Mouse (Mus musculus) lung, embryonic 16.5 days (tissue): ENCODE measurements at regions not wholly inside any gene's neighbourhood (a gene's known extent, or its start where the extent isn't known, plus 50 kb on each side); places are given as distances from the start of the nearest gene placed in this dataset.
A peak's percentile ranks its signal among the peaks of the same experiment; 100 is the strongest.

Source experiments
- ATAC-seq: fragments of 200-750 bp; cut with Nextera tagmentation; 2 replicates; pipeline ENCODE4 v1.8.0; 2017; ENCODE audit warnings: low read depth, mild to moderate bottlenecking, moderate library complexity
- H3K27ac ChIP-seq: fragments of 300-500 bp; sonication (generic); 2 replicates; pipeline ENCODE4 v1.5.1; 2014; ENCODE audit warnings: mild to moderate bottlenecking, control low read depth, low read length
- H3K27me3 ChIP-seq: fragments of 300-500 bp; sonication (generic); 2 replicates; pipeline ENCODE4 v1.6.1; 2014; ENCODE audit warnings: low read depth, low read length, mixed read lengths; ENCODE audit not compliant: control insufficient read depth, insufficient read depth
- H3K36me3 ChIP-seq: fragments of 300-500 bp; sonication (generic); 2 replicates; pipeline ENCODE4 v1.6.1; 2014; ENCODE audit warnings: low read length; ENCODE audit not compliant: control insufficient read depth, insufficient read depth
- H3K4me1 ChIP-seq: fragments of 300-500 bp; sonication (generic); replicated peaks from 2 replicates; pipeline ENCODE4 v1.6.1; 2014; ENCODE audit warnings: low read length, mixed read lengths; ENCODE audit not compliant: control insufficient read depth, insufficient read depth
- H3K4me2 ChIP-seq: fragments of 300-500 bp; sonication (generic); 2 replicates; pipeline ENCODE4 v1.6.1; 2014; ENCODE audit warnings: low read depth, low read length, control low read depth
- H3K4me3 ChIP-seq: fragments of 300-500 bp; sonication (generic); 2 replicates; pipeline ENCODE4 v1.5.1; 2014; ENCODE audit warnings: mild to moderate bottlenecking, low read length, control low read depth
- H3K9ac ChIP-seq: fragments of 300-500 bp; sonication (generic); 2 replicates; pipeline ENCODE4 v1.6.1; 2014; ENCODE audit warnings: low read length, control low read depth
- H3K9me3 ChIP-seq: fragments of 300-500 bp; sonication (generic); 2 replicates; pipeline ENCODE4 v1.6.1; 2016; ENCODE audit warnings: low read length; ENCODE audit not compliant: control insufficient read depth
- WGBS: fragments of 180-500 bp; shearing (Covaris S2); extraction: QIAGEN DNeasy Blood & Tissue Kit; methylation state at CpG from one replicate; pipeline ENCODE4 v1.1.7; 2014; 5-methylcytosine and 5-hydroxymethylcytosine counted together

DNA sequence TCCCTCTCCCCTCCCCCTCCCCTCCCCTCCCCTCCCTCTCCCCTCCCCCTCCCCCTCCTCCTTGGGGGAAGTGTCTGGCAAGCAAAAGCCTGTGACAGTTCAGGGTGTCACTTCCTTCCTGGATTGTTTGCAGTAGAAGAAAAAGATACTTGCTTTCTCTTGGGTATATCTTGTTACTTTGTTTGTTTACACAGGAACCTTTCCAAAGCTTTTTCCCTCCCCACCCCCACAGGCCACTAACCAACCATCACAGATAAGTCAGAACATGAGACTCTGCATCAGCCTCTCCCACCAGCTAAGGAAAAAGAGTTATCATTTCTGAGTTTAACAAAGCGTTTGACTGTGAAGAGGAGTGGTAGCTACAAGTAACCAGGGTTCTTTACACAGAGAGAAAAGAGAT lies 95.5 kb upstream of the Ado start:
- H3K4me1 ChIP-seq, result peaks cover 18% of the 10 kb centered on the region
- no peaks in the 10 kb centered on the region for H3K36me3 ChIP-seq
- no peaks in the 10 kb centered on the region for H3K27me3 ChIP-seq
- no peak overlapping the region for H3K4me3 ChIP-seq
- 19% methylated on average over 1 of the region's 1 CpGs for WGBS
- H3K9ac ChIP-seq, result no peak overlapping the region
- H3K4me2 ChIP-seq, result no peak overlapping the region
- no peaks in the 10 kb centered on the region for H3K9me3 ChIP-seq
- no peak overlapping the region for H3K27ac ChIP-seq
- peak; percentile 11; the same call in 1 of the 2 replicates for ATAC-seq

DNA sequence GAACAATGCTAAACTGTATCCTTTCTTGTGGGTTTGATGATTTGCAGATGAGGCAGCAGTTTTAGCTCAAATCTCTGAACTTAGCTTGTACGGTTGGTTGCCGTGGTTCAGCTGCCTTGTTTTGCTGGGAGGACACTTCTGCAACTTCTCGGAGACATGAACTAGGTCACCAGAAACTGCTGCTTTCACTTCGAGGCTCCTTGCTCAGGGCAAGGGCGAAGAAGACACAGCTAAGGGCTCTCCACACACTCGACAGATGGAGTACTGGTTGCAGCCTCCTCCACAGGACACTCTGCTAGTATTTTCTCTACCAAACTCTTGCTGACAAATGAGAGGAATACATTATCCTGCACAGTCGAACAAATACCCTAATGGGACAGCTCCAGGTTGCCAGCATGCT lies 94.9 kb upstream of the Ado start:
- no peak overlapping the region for H3K9ac ChIP-seq
- H3K4me3 ChIP-seq, result no peak overlapping the region
- H3K27me3 ChIP-seq, result no peaks in the 10 kb centered on the region
- no peak overlapping the region for H3K4me2 ChIP-seq
- peaks cover 15% of the 10 kb centered on the region for H3K4me1 ChIP-seq
- ATAC-seq, result no peak
- H3K27ac ChIP-seq, result no peak overlapping the region
- H3K36me3 ChIP-seq, result no peaks in the 10 kb centered on the region
- 27% methylated on average over 7 of the region's 7 CpGs for WGBS
- H3K9me3 ChIP-seq, result no peaks in the 10 kb centered on the region

DNA sequence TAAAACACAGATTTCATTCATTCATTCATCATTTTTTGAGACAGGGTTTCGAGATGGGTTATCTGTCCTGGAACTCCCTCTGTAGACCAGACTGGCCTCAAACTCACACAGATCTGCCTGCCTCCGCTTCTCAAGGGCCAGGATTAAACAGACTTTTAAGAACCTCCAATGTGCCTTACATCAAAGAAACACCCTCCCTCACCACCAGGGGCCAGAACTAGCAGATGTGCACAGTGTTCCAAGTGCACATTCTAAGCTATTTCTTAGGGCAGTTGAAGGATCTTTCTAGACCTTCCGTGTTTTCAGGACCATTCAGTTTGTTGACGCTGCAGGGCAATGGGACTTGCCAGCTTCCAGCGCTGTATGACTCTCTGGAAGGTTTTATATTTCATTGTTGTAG lies 88.6 kb upstream of the Ado start:
- ATAC-seq, result 0 out of 2 replicates have a peak, but pooled peaks have one; percentile 23
- no peaks in the 10 kb centered on the region for H3K36me3 ChIP-seq
- no peak overlapping the region for H3K27ac ChIP-seq
- no peak overlapping the region for H3K4me3 ChIP-seq
- no peak overlapping the region for H3K9ac ChIP-seq
- 43% methylated on average over 5 of the region's 5 CpGs for WGBS
- no peaks in the 10 kb centered on the region for H3K9me3 ChIP-seq
- 0 out of 2 replicates have a peak, but pooled peaks cover 3% of the 10 kb centered on the region for H3K4me1 ChIP-seq
- H3K27me3 ChIP-seq, result no peaks in the 10 kb centered on the region
- no peak overlapping the region for H3K4me2 ChIP-seq

DNA sequence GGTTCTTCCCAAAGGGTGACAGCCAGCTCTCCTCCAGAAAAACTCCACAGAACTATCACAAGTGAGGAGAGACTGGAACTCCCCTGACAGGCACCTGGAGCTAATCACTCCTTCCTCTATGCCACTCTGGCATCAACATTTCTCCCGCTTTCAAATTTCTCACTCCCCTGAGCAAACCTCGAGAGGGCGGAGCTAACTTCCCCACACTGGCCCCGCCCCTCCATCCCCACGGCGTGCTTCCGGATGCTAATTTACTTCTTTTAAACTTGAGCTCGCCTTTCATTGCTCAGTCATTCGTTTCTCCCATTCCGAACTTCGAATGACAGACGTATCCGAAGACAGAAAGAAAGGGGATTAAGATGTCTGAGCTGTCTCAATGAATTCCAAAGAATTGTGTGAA lies 87.8 kb upstream of the Ado start:
- Histone ChIP-seq H3K9me3 (no peaks in the 10 kb centered on the region), H3K4me1 (0 out of 2 replicates have a peak, but pooled peaks cover 3% of the 10 kb centered on the region), H3K36me3 (no peaks in the 10 kb centered on the region), H3K9ac (no peak overlapping the region), H3K4me2 (peak overlapping the region; percentile 42), H3K27ac (no peak overlapping the region), H3K4me3 (0 out of 2 replicates have a peak overlapping the region, but pooled peaks have one; percentile 9), H3K27me3 (no peaks in the 10 kb centered on the region)
- peak; percentile 42; the same call in 1 of the 2 replicates for ATAC-seq
- WGBS, result 2% methylated on average over 13 of the region's 13 CpGs

DNA sequence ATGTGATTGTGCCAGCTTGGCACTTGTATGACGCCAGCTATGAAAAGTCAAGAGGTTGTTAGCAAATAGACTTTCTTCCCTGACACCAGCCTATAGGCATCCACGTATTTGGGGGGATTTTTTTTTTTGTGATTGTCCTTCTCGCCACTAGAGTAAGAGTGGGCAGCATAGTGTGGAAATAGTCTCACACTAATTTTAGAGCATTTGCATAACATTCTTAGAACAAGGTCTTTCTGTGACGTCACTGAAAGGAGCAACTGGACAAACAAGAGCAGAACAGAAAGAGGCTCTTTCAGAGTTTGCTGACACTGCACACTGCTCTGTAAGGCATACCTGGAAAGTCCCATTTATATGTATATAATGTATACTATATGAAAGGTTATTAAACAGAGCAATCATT lies 86.0 kb upstream of the Ado start:
- Histone ChIP-seq H3K36me3 (no peaks in the 10 kb centered on the region), H3K4me1 (0 out of 2 replicates have a peak, but pooled peaks cover 3% of the 10 kb centered on the region), H3K9ac (no peak overlapping the region), H3K27me3 (no peaks in the 10 kb centered on the region), H3K27ac (no peak overlapping the region), H3K4me2 (no peak overlapping the region), H3K4me3 (no peak overlapping the region), H3K9me3 (no peaks in the 10 kb centered on the region)
- ATAC-seq, result peak; percentile 37; the same call in 1 of the 2 replicates
- 62% methylated on average over 4 of the region's 4 CpGs for WGBS

DNA sequence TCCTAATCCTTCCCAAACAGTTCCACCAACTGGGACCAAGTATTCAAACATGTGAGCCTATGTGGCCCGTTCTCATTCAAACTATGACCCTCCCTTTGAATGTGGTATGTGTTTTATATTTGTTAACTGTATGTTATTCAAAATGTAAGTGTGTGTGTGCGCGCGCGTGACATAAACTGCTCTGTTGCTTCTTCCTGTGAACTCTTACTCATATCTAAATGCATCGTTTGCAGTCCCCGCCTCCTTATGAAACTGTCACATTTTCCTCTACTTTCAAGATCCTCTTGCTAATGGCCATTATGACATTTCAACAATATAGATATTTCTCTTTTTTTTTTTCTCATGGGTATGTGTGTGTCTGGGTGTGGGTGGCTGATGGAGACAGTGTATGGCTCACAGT lies 84.3 kb upstream of the Ado start:
- Histone ChIP-seq H3K36me3 (no peaks in the 10 kb centered on the region), H3K4me2 (no peak overlapping the region), H3K27me3 (no peaks in the 10 kb centered on the region), H3K27ac (no peak overlapping the region), H3K4me3 (no peak overlapping the region), H3K9me3 (no peaks in the 10 kb centered on the region), H3K9ac (no peak overlapping the region), H3K4me1 (0 out of 2 replicates have a peak, but pooled peaks cover 3% of the 10 kb centered on the region)
- ATAC-seq, result no peak
- WGBS, result 95% methylated on average over 7 of the region's 7 CpGs

DNA sequence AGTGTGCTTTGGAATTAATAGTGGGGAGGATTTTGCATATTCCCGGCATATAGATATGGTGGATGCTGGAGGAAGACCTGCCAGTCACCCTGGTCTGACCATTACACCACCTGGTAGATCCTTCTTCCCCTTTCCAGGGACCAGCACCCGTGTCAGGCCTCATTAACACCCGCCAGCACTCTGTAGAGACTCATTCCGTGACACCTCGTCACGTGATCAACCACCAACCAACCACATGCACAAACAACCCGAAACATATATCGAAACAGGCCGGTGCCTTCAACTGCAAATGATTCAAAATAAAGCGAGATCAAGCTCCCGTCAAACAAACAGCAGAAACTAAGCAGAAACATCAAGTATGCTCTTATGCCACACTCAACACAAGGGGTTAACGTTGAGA lies 74.6 kb upstream of the Ado start:
- Histone ChIP-seq H3K9me3 (no peaks in the 10 kb centered on the region), H3K9ac (no peak overlapping the region), H3K4me1 (no peaks in the 10 kb centered on the region), H3K4me3 (no peak overlapping the region), H3K27me3 (no peaks in the 10 kb centered on the region), H3K36me3 (no peaks in the 10 kb centered on the region), H3K4me2 (no peak overlapping the region), H3K27ac (no peak overlapping the region)
- ATAC-seq, result no peak
- WGBS, result 73% methylated on average over 12 of the region's 12 CpGs

DNA sequence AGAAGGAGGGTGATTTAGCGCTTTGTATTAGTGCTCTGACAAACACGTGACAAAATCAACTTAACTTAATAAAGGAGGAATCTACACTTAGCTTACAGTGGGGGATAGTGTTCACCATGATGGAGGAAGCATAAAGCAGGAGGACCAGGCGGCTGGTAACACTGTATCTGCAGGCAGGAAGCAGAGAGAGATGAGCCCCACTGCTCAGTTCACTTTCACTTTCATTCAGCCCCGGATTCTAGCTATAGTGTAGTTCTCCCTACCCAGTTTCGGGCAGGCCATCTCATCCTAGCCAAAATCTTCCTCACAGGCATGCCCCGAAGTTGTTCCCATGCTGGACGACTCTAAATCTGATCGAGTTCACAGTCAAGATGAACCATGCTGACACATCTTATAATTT lies 71.3 kb upstream of the Ado start:
- no peak overlapping the region for H3K4me2 ChIP-seq
- ATAC-seq, result no peak
- H3K4me3 ChIP-seq, result no peak overlapping the region
- H3K9me3 ChIP-seq, result no peaks in the 10 kb centered on the region
- WGBS, result 70% methylated on average over 8 of the region's 8 CpGs
- no peak overlapping the region for H3K9ac ChIP-seq
- H3K27me3 ChIP-seq, result no peaks in the 10 kb centered on the region
- no peaks in the 10 kb centered on the region for H3K36me3 ChIP-seq
- no peaks in the 10 kb centered on the region for H3K4me1 ChIP-seq
- H3K27ac ChIP-seq, result no peak overlapping the region

DNA sequence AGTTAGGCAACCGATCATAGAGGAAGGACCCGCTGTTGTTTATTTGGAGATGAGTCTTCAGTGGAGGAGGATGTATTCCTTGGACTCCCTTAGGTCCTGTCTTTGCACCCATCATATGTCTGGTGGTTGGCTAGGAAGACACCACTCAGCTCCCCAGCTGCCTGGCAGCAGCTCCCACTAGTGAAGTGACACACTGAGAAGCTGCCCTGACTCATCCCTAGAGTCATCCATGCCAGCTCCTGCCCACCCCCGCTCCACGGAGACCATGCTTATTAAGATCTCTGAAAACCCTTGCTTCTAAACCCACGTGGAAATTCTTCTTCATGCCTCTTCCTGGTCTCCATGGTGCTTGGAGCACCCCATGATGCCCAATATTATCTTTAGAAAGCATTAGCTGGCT lies 69.4 kb upstream of the Ado start:
- no peaks in the 10 kb centered on the region for H3K36me3 ChIP-seq
- H3K4me2 ChIP-seq, result no peak overlapping the region

DNA sequence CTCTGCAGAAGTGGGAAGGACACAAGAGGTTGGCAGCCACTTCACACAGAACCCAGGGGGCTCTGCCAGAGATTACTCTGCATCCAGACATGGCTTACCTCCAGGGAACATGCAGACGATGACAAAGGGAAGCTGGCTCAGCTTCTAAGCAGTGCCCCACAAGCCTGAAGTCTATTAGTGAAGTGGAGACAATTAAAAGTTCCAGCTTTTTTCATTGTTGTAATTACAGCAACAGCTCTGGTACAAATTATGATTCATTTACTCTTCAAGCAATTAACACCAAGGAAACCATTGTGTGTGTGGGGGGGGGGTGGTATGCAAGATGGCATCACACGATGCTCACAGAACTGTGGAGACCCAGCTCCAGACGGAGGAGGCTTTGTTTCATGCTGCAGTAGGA lies 66.3 kb upstream of the Ado start:
- no peak overlapping the region for H3K4me3 ChIP-seq
- 69% methylated on average over 3 of the region's 3 CpGs for WGBS
- no peaks in the 10 kb centered on the region for H3K36me3 ChIP-seq
- no peak overlapping the region for H3K4me2 ChIP-seq
- H3K27ac ChIP-seq, result no peak overlapping the region
- H3K4me1 ChIP-seq, result no peaks in the 10 kb centered on the region
- H3K9ac ChIP-seq, result no peak overlapping the region
- H3K9me3 ChIP-seq, result no peaks in the 10 kb centered on the region
- ATAC-seq, result no peak
- H3K27me3 ChIP-seq, result no peaks in the 10 kb centered on the region

More for the DNA sequence above, 69.4 kb upstream of the Ado start:
- 79% methylated on average over 5 of the region's 5 CpGs for WGBS
- H3K9me3 ChIP-seq, result no peaks in the 10 kb centered on the region
- H3K9ac ChIP-seq, result no peak overlapping the region
- no peak overlapping the region for H3K4me3 ChIP-seq
- H3K27me3 ChIP-seq, result no peaks in the 10 kb centered on the region
- H3K27ac ChIP-seq, result no peak overlapping the region
- no peak for ATAC-seq
- H3K4me1 ChIP-seq, result no peaks in the 10 kb centered on the region
